Mouse (Mus musculus) testis, adult 2 months (tissue): ENCODE data around the gene Epyc.

Experiments used
- CTCF ChIP-seq: fragments of 200-500 bp; IDR thresholded peaks from 2 replicates; pipeline ENCODE4 v1.5.1; 2012; ENCODE audit warnings: low read depth, mild to moderate bottlenecking, inconsistent platforms, low read length, moderate library complexity; ENCODE audit not compliant: control insufficient read depth, insufficient read depth, insufficient replicate concordance
- POLR2A ChIP-seq: fragments of 200-500 bp; IDR thresholded peaks from 2 replicates; pipeline ENCODE4 v1.6.1; 2012; ENCODE audit warnings: low read depth, mild to moderate bottlenecking, inconsistent platforms, low read length, moderate library complexity; ENCODE audit not compliant: control insufficient read depth

- TF ChIP-seq POLR2A (no peak), CTCF (no peak)
These were observed 71.5 kb downstream of the Epyc start for GRCm38 (mm10) chr10:97715289-97715906.
